Mouse (Mus musculus) heart, embryonic 10.5 days (tissue): ENCODE measurements around the gene Slamf8. TPM values are rescaled to one million over a fixed set of nuclear protein-coding genes. Genes with fewer than 3 reads are reported as not detected.

ENCODE experiments used
- DNase-seq: peaks from one replicate; pipeline ENCODE4 v3.0.0-alpha.2; 2017; ENCODE audit warnings: low spot score
- H3K27ac ChIP-seq: fragments of 300-500 bp; sonication (generic); 2 replicates; pipeline ENCODE4 v1.5.1; 2016; ENCODE audit warnings: mild to moderate bottlenecking
- H3K27me3 ChIP-seq: fragments of 300-500 bp; sonication (generic); 2 replicates; pipeline ENCODE4 v1.6.1; 2016; ENCODE audit warnings: mild to moderate bottlenecking; ENCODE audit not compliant: poor library complexity, insufficient read depth, severe bottlenecking
- H3K36me3 ChIP-seq: fragments of 300-500 bp; sonication (generic); 2 replicates; pipeline ENCODE4 v1.6.1; 2016; ENCODE audit warnings: mild to moderate bottlenecking, moderate library complexity
- H3K4me1 ChIP-seq: fragments of 300-500 bp; sonication (generic); 2 replicates; pipeline ENCODE4 v1.6.1; 2016; ENCODE audit warnings: mild to moderate bottlenecking
- H3K4me3 ChIP-seq: fragments of 300-500 bp; sonication (generic); 2 replicates; pipeline ENCODE4 v1.5.1; 2016; ENCODE audit warnings: mild to moderate bottlenecking, moderate library complexity
- H3K9me3 ChIP-seq: fragments of 300-500 bp; sonication (generic); 2 replicates; pipeline ENCODE4 v1.6.1; 2016; ENCODE audit warnings: mild to moderate bottlenecking, moderate library complexity
- WGBS: fragments of 180-500 bp; shearing (Covaris S2); methylation state at CpG from one replicate; pipeline ENCODE4 v1.1.7; 2016; 5-methylcytosine and 5-hydroxymethylcytosine counted together
- polyA plus RNA-seq: library from polyadenylated mRNA; unstranded; fragments of >200 nt; fragmentation: Nextera tagmentation; extraction: Ambion mirVana; gene quantifications from 2 replicates; pipeline ENCODE4 v1.2.1, GENCODE M21; 2016

Slamf8 gene
- polyA plus RNA-seq, 1 experiment from 2014 or later: not detected

DNA sequence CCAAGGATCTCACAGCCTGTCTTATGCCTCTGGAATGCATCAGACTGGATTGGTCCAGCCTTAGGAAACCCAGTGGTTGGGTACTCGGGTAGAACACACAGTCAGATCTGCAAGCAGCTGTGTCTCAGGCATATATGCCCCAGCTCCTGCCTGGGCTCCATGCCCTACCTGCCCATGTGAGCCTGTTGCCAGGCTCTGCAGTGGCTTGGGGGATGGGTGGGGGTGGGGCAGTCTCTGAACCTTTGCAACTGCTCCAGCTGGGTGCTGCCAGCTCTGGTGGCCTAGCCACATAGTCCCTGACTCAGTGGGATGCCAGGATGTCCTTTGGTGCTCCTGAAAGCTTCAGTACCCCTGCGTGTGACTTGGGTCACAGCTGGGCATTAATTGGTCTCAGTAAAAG, 41.1 kb downstream of the Slamf8 start:
- Histone ChIP-seq H3K9me3 (no peaks in the 10 kb centered on the region), H3K27ac (no peak overlapping the region; the same call in 1 of the 2 replicates), H3K4me1 (peaks cover 38% of the 10 kb centered on the region), H3K4me3 (no peak overlapping the region; the same call in 1 of the 2 replicates), H3K27me3 (peaks cover 27% of the 10 kb centered on the region; the same call in 1 of the 2 replicates), H3K36me3 (no peaks in the 10 kb centered on the region)
- 17% methylated on average over 2 of the region's 2 CpGs for WGBS
- no peak for DNase-seq

DNA sequence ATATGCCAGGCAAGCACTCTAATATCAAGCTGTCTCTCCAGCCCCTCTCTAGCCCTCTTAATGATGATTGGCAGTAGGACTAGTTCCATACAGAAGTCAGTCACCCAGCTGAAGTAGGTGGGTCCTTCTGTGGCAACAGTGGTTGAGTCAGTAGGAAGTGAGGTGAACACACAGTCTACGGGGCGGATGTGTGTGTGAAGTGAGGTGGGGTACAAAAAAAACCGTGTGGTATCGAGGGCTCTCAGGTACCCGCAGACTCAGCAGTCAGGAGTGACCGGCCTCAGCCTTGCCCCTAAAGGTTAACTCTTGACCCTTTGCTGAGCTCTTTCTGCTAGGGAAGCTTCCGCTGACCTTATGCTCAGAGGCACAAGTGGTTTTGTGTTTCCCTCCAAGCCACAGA, 41.9 kb downstream of the Slamf8 start:
- Histone ChIP-seq H3K4me1 (peaks cover 38% of the 10 kb centered on the region), H3K4me3 (no peak overlapping the region), H3K9me3 (no peaks in the 10 kb centered on the region), H3K36me3 (no peaks in the 10 kb centered on the region), H3K27ac (no peak overlapping the region), H3K27me3 (peaks cover 27% of the 10 kb centered on the region; the same call in 1 of the 2 replicates)
- DNase-seq: no peak
- whole genome bisulfite sequencing: 50% methylated on average over 7 of the region's 7 CpGs

- Histone ChIP-seq H3K9me3 (no peaks in the 10 kb centered on the region), H3K4me1 (peaks cover 25% of the 10 kb centered on the region), H3K27ac (no peak overlapping the region), H3K27me3 (peaks cover 26% of the 10 kb centered on the region), H3K4me3 (no peak overlapping the region), H3K36me3 (no peaks in the 10 kb centered on the region)
- WGBS: 71% methylated on average over 4 of the region's 4 CpGs
- DNase-seq: no peak
Measured at GRCm38 (mm10) chr1:172546062-172546461, 44.3 kb downstream of the Slamf8 start.

- H3K4me1 ChIP-seq: no peaks in the 10 kb centered on the region
- H3K4me3 ChIP-seq: no peak overlapping the region
- DNase-seq: no peak
- no peak overlapping the region for H3K27ac ChIP-seq
- no peaks in the 10 kb centered on the region for H3K9me3 ChIP-seq
- H3K36me3 ChIP-seq: no peaks in the 10 kb centered on the region
- WGBS: 50% methylated on average over 11 of the region's 11 CpGs
- peaks cover 40% of the 10 kb centered on the region for H3K27me3 ChIP-seq
Measured at GRCm38 (mm10) chr1:172540283-172540820, 50.0 kb downstream of the Slamf8 start.

DNA sequence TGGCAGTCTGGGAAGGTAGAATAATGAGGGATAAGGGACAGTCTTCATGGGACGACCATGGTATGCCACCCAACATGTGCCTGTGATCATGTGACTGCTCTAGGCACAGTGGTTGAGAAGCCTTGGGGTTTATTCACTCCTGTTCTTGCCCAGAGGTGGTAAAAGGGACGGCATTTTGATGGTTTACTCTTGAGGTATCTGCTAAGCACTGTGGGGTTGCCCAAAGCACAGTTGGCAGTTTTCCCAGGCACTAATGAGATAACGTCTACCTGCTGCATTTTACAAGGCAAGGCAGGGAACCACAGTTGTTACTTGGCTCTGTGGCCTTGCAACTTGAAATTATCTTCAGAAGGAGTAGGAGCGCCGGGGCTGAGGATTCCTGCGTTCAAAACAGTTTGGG, 50.5 kb downstream of the Slamf8 start:
- 54% methylated on average over 6 of the region's 6 CpGs for WGBS
- Histone ChIP-seq H3K4me1 (no peaks in the 10 kb centered on the region), H3K36me3 (no peaks in the 10 kb centered on the region), H3K9me3 (no peaks in the 10 kb centered on the region), H3K27me3 (peaks cover 39% of the 10 kb centered on the region), H3K4me3 (no peak overlapping the region), H3K27ac (no peak overlapping the region)
- no peak for DNase-seq

DNA sequence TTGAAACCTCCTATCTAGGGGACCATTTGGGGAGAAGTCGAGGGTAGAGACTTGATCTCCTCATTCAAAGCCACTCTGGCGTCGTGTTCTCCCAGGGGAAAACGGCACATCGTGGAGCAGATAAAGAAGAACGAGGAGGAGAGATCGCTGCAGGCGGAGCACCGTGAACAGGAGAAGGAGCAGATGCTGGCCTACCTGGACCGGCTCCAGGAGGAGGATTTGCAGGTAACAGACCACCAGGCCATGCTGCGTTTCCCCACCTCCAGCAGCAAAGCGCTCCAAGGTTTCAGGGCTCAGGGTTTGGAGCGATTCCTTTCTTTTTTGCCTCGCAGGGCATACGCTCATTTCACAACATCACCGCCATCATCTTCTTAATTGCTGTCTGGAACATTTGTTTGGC, 55.3 kb downstream of the Slamf8 start:
- Histone ChIP-seq H3K9me3 (no peaks in the 10 kb centered on the region), H3K27me3 (peaks cover 43% of the 10 kb centered on the region; the same call in 1 of the 2 replicates)

DNA sequence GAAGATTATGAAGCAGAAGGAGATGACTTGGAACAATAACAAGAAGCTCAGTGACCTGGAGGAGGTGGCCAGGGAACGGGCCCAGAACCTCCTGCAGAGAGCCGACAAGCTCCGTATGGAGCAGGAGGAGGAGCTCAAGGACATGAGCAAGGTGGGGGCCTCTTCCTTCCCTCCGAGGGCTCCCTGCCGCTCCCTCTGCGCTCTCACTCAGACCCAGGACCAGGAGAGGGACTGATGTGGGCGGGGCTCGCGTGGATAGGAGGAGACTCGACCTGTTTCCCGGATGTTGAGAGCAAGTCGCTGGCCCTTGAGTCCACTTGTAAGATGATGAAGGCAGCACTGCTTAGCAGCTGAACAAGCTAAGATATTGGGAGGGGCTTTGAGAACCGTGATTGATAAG, 57.8 kb downstream of the Slamf8 start:
- DNase-seq: no peak
- Histone ChIP-seq H3K36me3 (no peaks in the 10 kb centered on the region), H3K9me3 (no peaks in the 10 kb centered on the region), H3K4me1 (peaks cover 20% of the 10 kb centered on the region), H3K27me3 (peaks cover 45% of the 10 kb centered on the region; the same call in 1 of the 2 replicates), H3K27ac (peak overlapping the region; percentile 49; the same call in 1 of the 2 replicates), H3K4me3 (peak overlapping the region; percentile 51)
- WGBS: under 1% methylated on average over 13 of the region's 13 CpGs

More for the DNA sequence above, 55.3 kb downstream of the Slamf8 start:
- no peak for DNase-seq
- H3K27ac ChIP-seq: no peak overlapping the region
- H3K4me1 ChIP-seq: peaks cover 20% of the 10 kb centered on the region
- 69% methylated on average over 16 of the region's 16 CpGs for WGBS
- no peak overlapping the region for H3K4me3 ChIP-seq
- no peaks in the 10 kb centered on the region for H3K36me3 ChIP-seq

Other genes starting within 250 kb of the Slamf8 start
- 0.09 TPM in 1 of 2 replicates, not detected in the other for gene Kcnj10, start 249.4 kb downstream of the Slamf8 start, polyA plus RNA-seq
- gene Pigm, start 214.0 kb downstream of the Slamf8 start, polyA plus RNA-seq: 8.0 and 8.6 TPM in 2 replicates
- gene Slamf9, start 115.2 kb downstream of the Slamf8 start, polyA plus RNA-seq: 0.92 and 1.1 TPM in 2 replicates
- gene Igsf9, start 108.8 kb downstream of the Slamf8 start, polyA plus RNA-seq: 13.7 and 37.5 TPM in 2 replicates
- 276 and 315 TPM in 2 replicates for gene Tagln2, start 90.5 kb downstream of the Slamf8 start, polyA plus RNA-seq
- 1.7 and 2.4 TPM in 2 replicates for gene Cfap45, start 69.8 kb downstream of the Slamf8 start, polyA plus RNA-seq
- 0.12 TPM in 1 of 2 replicates, not detected in the other for gene Vsig8, start 34.6 kb downstream of the Slamf8 start, polyA plus RNA-seq
- not detected in 2 replicates for gene Fcrl6, start 12.0 kb upstream of the Slamf8 start, polyA plus RNA-seq
- gene Dusp23, start 42.4 kb upstream of the Slamf8 start, polyA plus RNA-seq: 9.2 and 10.5 TPM in 2 replicates
- gene Crp, start 107.5 kb upstream of the Slamf8 start, polyA plus RNA-seq: 0.20 TPM in 1 of 2 replicates, not detected in the other